Mouse (Mus musculus) CH12.LX (cell line): ENCODE measurements around the gene Mid1. TPM values are rescaled to one million over a fixed set of nuclear protein-coding genes. Genes with fewer than 3 reads are reported as not detected.
"Not testable (repeated sequence)": the region's sequence is repeated elsewhere in the genome, so short reads cannot be mapped to it uniquely, and the experiment has no call there.

Source experiments
- DNase-seq: peaks from one replicate; pipeline ENCODE4 v3.0.0-alpha.2; 2013; ENCODE audit errors: extremely low read depth
- H3K27ac ChIP-seq: 2 replicates; pipeline ENCODE4 v1.5.1; 2012; ENCODE audit warnings: low read depth, mild to moderate bottlenecking, control low read depth, moderate library complexity; ENCODE audit not compliant: insufficient read depth
- H3K27me3 ChIP-seq: replicated peaks from 2 replicates; pipeline ENCODE3; 2012; ENCODE audit warnings: inconsistent platforms
- H3K36me3 ChIP-seq, 2 experiments: replicated peaks in 1 of 2; 2 replicates each; pipeline versions ENCODE3 to v1.6.1; 2012; ENCODE audit warnings: inconsistent platforms in 1 of 2, low read length in 1 of 2, mild to moderate bottlenecking in 1 of 2, mixed read lengths in 1 of 2, moderate library complexity in 1 of 2; ENCODE audit not compliant: control insufficient read depth in 1 of 2, insufficient read depth in 1 of 2
- H3K4me1 ChIP-seq, 2 experiments: 2 replicates each; pipeline ENCODE4 v1.6.1; 2012; ENCODE audit warnings: inconsistent platforms in 1 of 2, moderate library complexity in 1 of 2; ENCODE audit not compliant: insufficient read depth in 2 of 2, control insufficient read depth in 1 of 2
- H3K4me2 ChIP-seq: 2 replicates; pipeline ENCODE4 v1.6.1; 2012; ENCODE audit warnings: low read depth, mild to moderate bottlenecking, control low read depth; ENCODE audit not compliant: poor library complexity, insufficient read depth, severe bottlenecking
- H3K4me3 ChIP-seq, 3 experiments: fragments of 150-350 bp in 1 of 3; sonication (generic) in 1 of 3; replicated peaks in 1 of 3; 2 replicates each; pipeline versions ENCODE3 to v1.5.1; 2011 to 2012; ENCODE audit warnings: low read depth in 2 of 3, low read length in 2 of 3, mild to moderate bottlenecking in 2 of 3, moderate library complexity in 2 of 3, control low read depth in 1 of 3, improper control_type of control experiment in 1 of 3, inconsistent platforms in 1 of 3, mixed read lengths in 1 of 3; ENCODE audit not compliant: poor library complexity in 1 of 3
- H3K79me2 ChIP-seq: replicated peaks from 2 replicates; pipeline ENCODE4 v1.6.1; 2012; ENCODE audit warnings: mild to moderate bottlenecking, moderate library complexity; ENCODE audit not compliant: control insufficient read depth, poor library complexity, insufficient read depth, severe bottlenecking; ENCODE audit errors: extremely low read depth
- H3K9ac ChIP-seq: 2 replicates; pipeline ENCODE4 v1.6.1; 2012; ENCODE audit warnings: low read depth, mild to moderate bottlenecking, control low read depth, moderate library complexity; ENCODE audit not compliant: insufficient read depth
- H3K9me3 ChIP-seq: replicated peaks from 2 replicates; pipeline ENCODE3; 2012; ENCODE audit warnings: low read length, inconsistent platforms, mixed read lengths
- CTCF ChIP-seq, 2 experiments: IDR thresholded peaks in 1 of 2; conservative IDR thresholded peaks in 1 of 2; 2 replicates each; pipeline ENCODE4 v1.5.1; 2011 to 2012; ENCODE audit warnings: low read depth in 2 of 2, low read length in 2 of 2, improper control_type of control experiment in 1 of 2, inconsistent platforms in 1 of 2, mild to moderate bottlenecking in 1 of 2, moderate library complexity in 1 of 2
- EP300 ChIP-seq: IDR thresholded peaks from 2 replicates; pipeline ENCODE4 v1.6.1; 2011; ENCODE audit warnings: low read length, improper control_type of control experiment
- GABPA ChIP-seq: IDR thresholded peaks from 2 replicates; pipeline ENCODE4 v1.6.1; 2012; ENCODE audit warnings: low read depth, low read length, improper control_type of control experiment, inconsistent platforms; ENCODE audit not compliant: insufficient replicate concordance
- MAFK ChIP-seq: IDR thresholded peaks from 2 replicates; pipeline ENCODE4 v1.6.1; 2011; ENCODE audit warnings: low read length, improper control_type of control experiment; ENCODE audit not compliant: insufficient replicate concordance
- MAZ ChIP-seq: IDR thresholded peaks from 2 replicates; pipeline ENCODE4 v1.6.1; 2012; ENCODE audit warnings: low read depth, mild to moderate bottlenecking, inconsistent platforms, low read length, improper control_type of control experiment, moderate library complexity
- MXI1 ChIP-seq: IDR thresholded peaks from 2 replicates; pipeline ENCODE4 v1.6.1; 2011; ENCODE audit warnings: mild to moderate bottlenecking, low read depth, low read length, improper control_type of control experiment
- PAX5 ChIP-seq: IDR thresholded peaks from 2 replicates; pipeline ENCODE4 v1.6.1; 2012; ENCODE audit warnings: low read length, inconsistent platforms, mixed read lengths
- RAD21 ChIP-seq: IDR thresholded peaks from 2 replicates; pipeline ENCODE4 v1.6.1; 2011; ENCODE audit warnings: low read depth, mild to moderate bottlenecking, low read length, improper control_type of control experiment, moderate library complexity
- SIN3A ChIP-seq: IDR thresholded peaks from 2 replicates; pipeline ENCODE4 v1.6.1; 2012; ENCODE audit warnings: low read length, improper control_type of control experiment, inconsistent platforms
- SMC3 ChIP-seq: IDR thresholded peaks from 2 replicates; pipeline ENCODE4 v1.6.1; 2011; ENCODE audit warnings: low read depth, low read length, improper control_type of control experiment
- TCF12 ChIP-seq: IDR thresholded peaks from 2 replicates; pipeline ENCODE4 v1.6.1; 2014; ENCODE audit warnings: low read depth, mild to moderate bottlenecking, inconsistent platforms, low read length, improper control_type of control experiment
- USF2 ChIP-seq: conservative IDR thresholded peaks from 2 replicates; pipeline ENCODE4 v1.6.1; 2011; ENCODE audit warnings: low read depth, low read length, improper control_type of control experiment
- ZKSCAN1 ChIP-seq: IDR thresholded peaks from 2 replicates; pipeline ENCODE4 v1.6.1; 2012; ENCODE audit warnings: low read depth, inconsistent platforms, low read length, improper control_type of control experiment, borderline replicate concordance
- ZNF384 ChIP-seq: IDR thresholded peaks from 2 replicates; pipeline ENCODE4 v1.6.1; 2012; ENCODE audit warnings: low read depth, low read length, improper control_type of control experiment, inconsistent platforms
- dilution Hi-C: fragments of 300-500 bp; cut with MboI; formaldehyde crosslinking; loops from 2 replicates; pipeline ENCODE4 v1.14.3; 2020; ENCODE audit warnings: low sequenced_read_pairs; ENCODE audit not compliant: extremely low pct_unique_long_range_greater_than_20kb, extremely low pct_ligation_motif_present
- in situ Hi-C: fragments of 300-500 bp; cut with MboI; formaldehyde crosslinking; loops from 3 replicates; pipeline ENCODE4 v1.14.3; 2019; ENCODE audit warnings: low sequenced_read_pairs, low pct_ligation_motif_present, low pct_unique_long_range_greater_than_20kb, mixed read lengths
- polyA plus RNA-seq: library from polyadenylated mRNA; unstranded; fragments of >175 nt; gene quantifications from 2 replicates; pipeline ENCODE4 v1.2.1, GENCODE M21; 2012; ENCODE audit warnings: low read depth; ENCODE audit not compliant: insufficient read length
- total RNA-seq, 2 experiments: library from RNA; depleted of rRNA; stranded (reverse); fragments of 300-350 nt in 1 of 2; fragments of >200 nt in 1 of 2; gene quantifications; 2 replicates each; pipeline ENCODE4 v1.2.3; 2012 to 2014

Gene Mid1
- total and polyA plus RNA-seq, 3 experiments: 3.3 to 15.0 (median 6.2) TPM

DNA sequence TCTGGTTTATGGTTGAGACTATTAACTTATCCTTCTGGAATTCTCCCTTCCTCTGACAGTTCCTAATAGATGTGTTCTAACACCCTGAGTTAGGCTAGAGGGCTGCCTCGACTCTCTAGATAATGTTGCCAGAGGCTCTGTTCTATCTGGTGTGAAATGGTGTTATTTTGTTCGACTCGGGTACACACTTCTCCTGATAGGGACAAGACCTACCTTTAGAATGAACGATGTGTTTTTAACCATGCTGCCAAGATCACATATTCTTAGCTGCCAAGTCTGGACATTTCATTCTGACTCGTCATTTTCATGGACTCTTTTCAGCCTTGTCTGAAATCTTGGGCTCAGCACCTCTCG is 295.2 kb downstream of the Mid1 start:
- not testable (repeated sequence) for H3K27ac ChIP-seq

GRCm38 (mm10) chrX:169980809-169981289 is 295.9 kb downstream of the Mid1 start:
- peaks cover 11 to 32% of the 10 kb centered on the region in 2 experiments for H3K4me1 ChIP-seq
- H3K4me3 ChIP-seq: no peak overlapping the region
- H3K9me3 ChIP-seq: peaks cover 29% of the 10 kb centered on the region
- TF ChIP-seq EP300: no peak
- no peak for TF ChIP-seq SIN3A
- TF ChIP-seq MAFK: no peak
- no peak for TF ChIP-seq MXI1
- TF ChIP-seq ZNF384: no peak
- TF ChIP-seq RAD21: no peak
- TF ChIP-seq CTCF (conservative IDR thresholded peaks at IDR 0.05 in 1 of 2, IDR thresholded peaks at IDR 0.05 in 1 of 2; ENCODE audit: low read depth in 2 of 2, low read length in 2 of 2): no peak
- TF ChIP-seq ZKSCAN1: no peak
- no peak for TF ChIP-seq MAZ
- TF ChIP-seq PAX5: no peak
- no peak for TF ChIP-seq TCF12
- no peak for TF ChIP-seq GABPA
- TF ChIP-seq USF2: no peak
- TF ChIP-seq SMC3: no peak
- H3K4me2 ChIP-seq: no peak overlapping the region
- H3K9ac ChIP-seq: no peak overlapping the region
- H3K79me2 ChIP-seq: no peaks in the 10 kb centered on the region
- dilution Hi-C loops: no loop called here
- DNase-seq: no peak
- in situ Hi-C loops: no loop called here
- H3K36me3 ChIP-seq: peaks cover 17 to 52% of the 10 kb centered on the region in 2 experiments
- H3K27ac ChIP-seq: no peak overlapping the region
- no peaks in the 10 kb centered on the region for H3K27me3 ChIP-seq

More for the DNA sequence above, 295.2 kb downstream of the Mid1 start:
- in situ Hi-C loops, DNase-seq, H3K27me3 ChIP-seq, dilution Hi-C loops, H3K79me2 ChIP-seq: not testable (repeated sequence)
- peaks cover 13 to 36% of the 10 kb centered on the region in 2 experiments for H3K4me1 ChIP-seq
- peak overlapping the region; percentile 91 for H3K9ac ChIP-seq
- peak overlapping the region; percentile 57 for H3K4me2 ChIP-seq
- H3K4me3 ChIP-seq: peak overlapping the region in 1 of 3 experiments; percentile 0
- peaks cover 17 to 51% of the 10 kb centered on the region in 2 experiments for H3K36me3 ChIP-seq
- peaks cover 26% of the 10 kb centered on the region for H3K9me3 ChIP-seq

- H3K27ac ChIP-seq, DNase-seq, H3K4me3 ChIP-seq, H3K4me2 ChIP-seq, H3K27me3 ChIP-seq, H3K79me2 ChIP-seq, H3K9ac ChIP-seq, in situ Hi-C loops, dilution Hi-C loops: not testable (repeated sequence)
- Histone ChIP-seq H3K4me1 (peaks cover 12 to 32% of the 10 kb centered on the region in 2 experiments), H3K36me3 (peaks cover 22 to 55% of the 10 kb centered on the region in 2 experiments), H3K9me3 (peaks cover 32% of the 10 kb centered on the region)
Measured at GRCm38 (mm10) chrX:169981761-169982181, 296.8 kb downstream of the Mid1 start.

DNA sequence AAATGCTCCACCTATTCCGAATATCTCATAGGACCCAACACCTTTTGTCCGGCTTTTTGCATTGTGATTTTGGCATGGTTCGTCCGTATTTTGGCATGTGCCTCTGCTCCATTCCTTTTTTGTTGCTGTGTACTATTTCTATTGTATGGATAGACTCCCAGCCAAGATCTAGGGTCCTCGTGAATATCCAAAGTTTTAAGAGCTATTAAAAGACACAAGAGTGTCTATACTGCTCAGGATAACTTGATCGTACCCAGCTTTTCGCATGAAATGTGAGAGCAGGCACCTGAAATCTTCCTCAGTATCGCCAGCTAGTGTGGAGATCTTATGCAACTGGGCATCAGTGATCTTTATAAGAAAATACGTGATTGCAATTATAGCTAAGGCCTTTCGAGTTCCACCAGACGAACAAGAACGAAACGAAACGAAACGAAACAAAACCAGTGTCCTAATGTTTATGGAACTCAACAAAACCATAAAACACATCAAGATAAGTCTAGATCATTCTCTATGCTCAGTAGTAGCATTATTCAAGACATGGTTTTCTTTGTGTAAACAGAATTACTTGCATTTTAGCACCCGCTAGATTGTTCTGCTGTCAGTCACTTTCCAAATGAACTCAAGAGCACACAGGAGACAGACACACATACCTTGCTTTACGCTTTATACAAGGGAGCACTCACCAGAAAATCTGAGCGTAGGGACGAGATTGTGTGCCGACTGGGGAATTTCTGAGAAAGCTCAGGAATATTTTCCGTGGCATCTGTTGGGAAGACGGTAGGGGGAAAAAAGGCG is 297.8 kb downstream of the Mid1 start:
- Histone ChIP-seq H3K36me3 (peaks cover 27 to 59% of the 10 kb centered on the region in 2 experiments), H3K4me1 (peaks cover 16 to 36% of the 10 kb centered on the region in 2 experiments), H3K9me3 (peaks cover 36% of the 10 kb centered on the region)
- H3K4me3 ChIP-seq, H3K27ac ChIP-seq, in situ Hi-C loops, H3K79me2 ChIP-seq, dilution Hi-C loops, H3K9ac ChIP-seq, H3K4me2 ChIP-seq, DNase-seq, H3K27me3 ChIP-seq: not testable (repeated sequence)
